Mouse (Mus musculus) kidney, embryonic 14.5 days (tissue): ENCODE measurements around the gene Dnah3. TPM values are rescaled to one million over a fixed set of nuclear protein-coding genes. Genes with fewer than 3 reads are reported as not detected.

Source experiments
- ATAC-seq: fragments of 200-750 bp; cut with Nextera tagmentation; 2 replicates; pipeline ENCODE4 v1.8.0; 2017; ENCODE audit warnings: moderate number of reproducible peaks, mild to moderate bottlenecking, moderate TSS enrichment, moderate library complexity; ENCODE audit not compliant: low FRiP score, low TSS enrichment
- H3K27ac ChIP-seq: fragments of 300-500 bp; sonication (generic); 2 replicates; pipeline ENCODE4 v1.5.1; 2014; ENCODE audit warnings: low read depth, mild to moderate bottlenecking, low read length, moderate library complexity, mixed read lengths
- H3K27me3 ChIP-seq: fragments of 300-500 bp; sonication (generic); 2 replicates; pipeline ENCODE4 v1.6.1; 2014; ENCODE audit warnings: mild to moderate bottlenecking, low read length; ENCODE audit not compliant: control insufficient read depth, insufficient read depth
- H3K36me3 ChIP-seq: fragments of 300-500 bp; sonication (generic); 2 replicates; pipeline ENCODE4 v1.6.1; 2014; ENCODE audit warnings: low read length, mixed read lengths; ENCODE audit not compliant: control insufficient read depth, insufficient read depth
- H3K4me1 ChIP-seq: fragments of 300-500 bp; sonication (generic); 2 replicates; pipeline ENCODE4 v1.6.1; 2014; ENCODE audit warnings: low read length, mixed read lengths; ENCODE audit not compliant: control insufficient read depth, insufficient read depth
- H3K4me2 ChIP-seq: fragments of 300-500 bp; sonication (generic); replicated peaks from 2 replicates; pipeline ENCODE4 v1.6.1; 2014; ENCODE audit warnings: low read depth, mild to moderate bottlenecking, low read length
- H3K4me3 ChIP-seq: fragments of 300-500 bp; sonication (generic); 2 replicates; pipeline ENCODE4 v1.5.1; 2014; ENCODE audit warnings: mild to moderate bottlenecking, low read length
- H3K9ac ChIP-seq: fragments of 300-500 bp; sonication (generic); 2 replicates; pipeline ENCODE4 v1.6.1; 2014; ENCODE audit warnings: low read depth, mild to moderate bottlenecking, low read length, moderate library complexity
- H3K9me3 ChIP-seq: fragments of 300-500 bp; sonication (generic); 2 replicates; pipeline ENCODE4 v1.6.1; 2016; ENCODE audit warnings: low read length; ENCODE audit not compliant: control insufficient read depth
- WGBS: fragments of 180-500 bp; shearing (Covaris S2); extraction: QIAGEN DNeasy Blood & Tissue Kit; methylation state at CpG from one replicate; pipeline ENCODE4 v1.1.7; 2014; 5-methylcytosine and 5-hydroxymethylcytosine counted together
- polyA plus RNA-seq: library from polyadenylated mRNA; unstranded; fragments of >200 nt; fragmentation: Nextera tagmentation; extraction: Ambion mirVana; gene quantifications from 2 replicates; pipeline ENCODE4 v1.2.1, GENCODE M21; 2014

The Dnah3 gene
- polyA plus RNA-seq, 1 experiment from 2014 or later, result not detected

DNA sequence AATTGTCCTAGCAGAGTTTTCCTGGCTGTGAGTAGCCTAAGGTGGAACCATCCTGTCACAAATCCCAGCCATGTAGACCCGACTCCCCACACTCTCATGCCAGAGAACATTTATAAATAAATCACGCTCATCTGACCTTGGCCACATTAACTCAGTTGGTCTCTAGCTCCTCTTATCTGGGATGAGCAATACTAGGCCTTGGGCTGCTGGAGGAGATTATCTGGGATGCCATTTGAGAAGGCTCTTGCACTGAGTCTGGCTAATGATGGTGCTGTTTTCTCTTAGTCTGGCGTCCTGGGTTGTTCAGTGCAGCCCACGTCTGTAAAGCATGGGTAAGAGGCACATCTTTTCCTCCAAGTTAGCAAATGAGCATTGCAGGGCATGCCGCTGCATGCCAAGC is 14.6 kb upstream of the Dnah3 start:
- H3K9me3 ChIP-seq, result no peaks in the 10 kb centered on the region
- no peak overlapping the region for H3K27ac ChIP-seq
- no peaks in the 10 kb centered on the region for H3K4me1 ChIP-seq
- H3K4me3 ChIP-seq, result no peak overlapping the region
- 83% methylated on average over 5 of the region's 5 CpGs for WGBS
- H3K4me2 ChIP-seq, result no peak overlapping the region
- no peak for ATAC-seq
- H3K9ac ChIP-seq, result no peak overlapping the region
- peaks cover 2% of the 10 kb centered on the region; the same call in 1 of the 2 replicates for H3K36me3 ChIP-seq
- no peaks in the 10 kb centered on the region for H3K27me3 ChIP-seq

DNA sequence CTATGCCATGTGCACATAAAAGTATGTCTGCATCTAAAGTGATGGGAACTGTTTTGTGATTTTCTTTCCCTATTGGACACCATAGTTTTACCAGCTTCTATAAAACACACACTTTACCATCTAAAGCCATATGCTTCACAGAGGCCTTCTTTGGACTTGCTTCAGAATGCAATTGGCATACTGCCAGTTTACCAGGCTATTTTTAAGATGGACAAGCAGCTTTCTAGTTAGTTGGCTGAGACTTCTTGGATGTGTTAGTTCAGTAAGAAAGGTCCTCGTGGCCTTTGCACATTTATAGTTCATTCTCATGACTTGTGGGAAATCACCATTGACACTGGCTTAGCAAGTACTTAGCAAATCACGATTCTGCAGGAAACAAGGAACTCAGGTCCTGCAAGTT is 11.3 kb upstream of the Dnah3 start:
- H3K4me3 ChIP-seq, result no peak overlapping the region
- no peaks in the 10 kb centered on the region for H3K27me3 ChIP-seq
- WGBS, result 76% methylated on average over 2 of the region's 2 CpGs
- H3K9me3 ChIP-seq, result no peaks in the 10 kb centered on the region
- H3K4me2 ChIP-seq, result no peak overlapping the region
- no peaks in the 10 kb centered on the region for H3K4me1 ChIP-seq
- peaks cover 2% of the 10 kb centered on the region; the same call in 1 of the 2 replicates for H3K36me3 ChIP-seq
- no peak overlapping the region for H3K9ac ChIP-seq
- no peak overlapping the region for H3K27ac ChIP-seq
- ATAC-seq, result no peak

DNA sequence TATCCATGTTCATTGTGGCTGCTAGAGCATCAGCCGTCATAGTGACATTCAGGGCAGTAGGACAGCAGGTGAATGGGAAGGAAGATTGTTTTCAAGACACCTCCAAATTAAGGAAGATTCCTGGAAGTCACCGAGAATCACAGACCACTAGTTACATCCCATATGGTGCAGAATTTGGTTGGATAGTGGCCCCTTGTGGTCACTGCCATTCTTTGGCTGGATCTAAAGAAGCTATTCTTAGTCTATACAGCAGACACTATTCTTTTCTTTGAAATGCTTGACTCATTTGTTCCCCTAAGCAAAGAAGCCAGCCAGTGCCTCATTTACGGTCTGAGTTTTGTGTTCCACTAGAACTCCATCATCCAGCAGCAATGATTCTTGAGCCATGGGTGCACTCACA is 9.9 kb upstream of the Dnah3 start:
- WGBS, result 83% methylated on average over 3 of the region's 3 CpGs
- Histone ChIP-seq H3K4me1 (no peaks in the 10 kb centered on the region), H3K36me3 (peaks cover 2% of the 10 kb centered on the region; the same call in 1 of the 2 replicates), H3K27me3 (no peaks in the 10 kb centered on the region), H3K4me2 (no peak overlapping the region), H3K9me3 (no peaks in the 10 kb centered on the region), H3K9ac (no peak overlapping the region), H3K27ac (no peak overlapping the region), H3K4me3 (no peak overlapping the region)
- ATAC-seq, result no peak

DNA sequence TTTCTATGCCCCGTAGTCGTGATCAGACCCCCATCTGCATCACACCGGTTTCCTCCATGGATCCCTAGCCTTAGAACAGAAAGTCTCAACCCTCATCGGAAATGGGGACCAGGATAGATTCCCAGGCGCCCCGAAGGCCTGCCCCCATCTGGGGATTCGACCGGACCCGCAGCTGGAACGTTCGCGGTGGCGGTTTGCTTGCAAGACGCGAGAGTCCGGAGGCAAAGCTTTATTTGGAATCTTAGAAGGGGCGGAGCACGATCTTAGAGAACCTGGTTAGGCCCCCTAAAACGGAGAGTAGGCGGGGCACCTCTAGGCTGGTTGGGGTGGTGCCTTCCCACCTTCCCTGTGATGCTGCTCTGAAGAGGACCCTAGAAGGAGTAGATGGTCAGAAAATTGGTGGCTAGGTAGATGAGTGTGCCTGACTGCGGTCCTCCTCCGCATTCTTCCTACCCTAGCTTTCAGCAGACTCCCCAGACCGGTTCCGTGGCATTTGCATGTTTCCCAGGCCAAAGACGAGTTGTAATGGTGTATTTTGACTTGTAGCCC is 8.0 kb upstream of the Dnah3 start:
- Histone ChIP-seq H3K9me3 (no peaks in the 10 kb centered on the region), H3K36me3 (peaks cover 2% of the 10 kb centered on the region; the same call in 1 of the 2 replicates), H3K27me3 (no peaks in the 10 kb centered on the region), H3K4me2 (peak overlapping the region; percentile 87), H3K4me1 (no peaks in the 10 kb centered on the region), H3K9ac (peak overlapping the region; percentile 55), H3K4me3 (peak overlapping the region; percentile 50), H3K27ac (no peak overlapping the region)
- peak; percentile 53 for ATAC-seq
- WGBS, result 2% methylated on average over 25 of the region's 25 CpGs

DNA sequence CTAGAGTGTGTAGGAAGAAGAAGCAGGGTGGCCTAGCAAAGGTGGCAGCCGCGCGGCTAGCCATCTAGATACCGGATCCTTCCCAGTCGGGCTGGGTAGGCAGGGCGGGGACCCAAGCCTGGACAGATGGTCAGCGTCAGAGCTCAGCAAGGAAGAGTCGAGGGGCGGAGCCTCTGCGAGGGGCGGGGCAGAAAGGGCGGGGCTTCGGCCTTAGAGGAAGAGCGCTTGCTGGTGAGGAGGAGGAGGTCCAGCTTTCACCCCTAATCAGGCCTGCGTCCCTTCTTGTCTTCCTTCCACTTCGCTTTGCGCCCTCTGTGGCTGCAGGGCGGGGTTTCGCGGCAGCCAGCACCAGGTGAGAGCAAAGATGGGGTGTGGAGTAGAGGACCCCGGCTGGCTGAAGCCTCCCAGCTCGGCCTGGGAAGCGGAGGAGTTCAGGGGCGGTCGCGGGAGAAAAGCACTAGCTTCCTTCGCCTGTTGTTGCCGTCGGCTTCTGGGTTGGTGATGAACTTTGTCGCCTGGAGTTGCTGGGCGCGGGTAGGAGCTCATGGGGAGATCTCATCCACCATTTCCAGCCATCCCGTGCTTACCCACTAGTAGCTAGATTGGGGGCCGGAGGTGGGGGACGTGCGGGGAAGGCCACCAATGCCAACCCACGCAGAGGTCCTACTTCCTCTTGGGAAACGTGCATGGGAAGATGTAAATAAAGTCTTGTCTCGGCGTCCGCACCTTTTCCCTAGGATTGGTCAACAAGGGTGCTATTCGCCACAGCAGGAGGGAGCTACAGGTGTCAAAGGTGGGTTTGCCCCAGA is 7.3 kb upstream of the Dnah3 start, which contains the start of gene Tmem159:
Tmem159 (plus strand) TSS at position 190 of the 809 bp plus-strand sequence.
- no peak within 1 kb of the TSS for H3K27ac ChIP-seq
- no peaks in the 10 kb centered on the region for H3K27me3 ChIP-seq
- 1% methylated on average over 42 of the region's 42 CpGs for WGBS
- peak within 1 kb of the TSS; percentile 50 for H3K4me3 ChIP-seq
- no peaks in the 10 kb centered on the region for H3K9me3 ChIP-seq
- H3K9ac ChIP-seq, result peak within 1 kb of the TSS; percentile 55
- H3K36me3 ChIP-seq, result peaks cover 2% of the 10 kb centered on the region; the same call in 1 of the 2 replicates
- ATAC-seq, result peak; percentile 96
- no peaks in the 10 kb centered on the region for H3K4me1 ChIP-seq
- peak within 1 kb of the TSS; percentile 87 for H3K4me2 ChIP-seq

DNA sequence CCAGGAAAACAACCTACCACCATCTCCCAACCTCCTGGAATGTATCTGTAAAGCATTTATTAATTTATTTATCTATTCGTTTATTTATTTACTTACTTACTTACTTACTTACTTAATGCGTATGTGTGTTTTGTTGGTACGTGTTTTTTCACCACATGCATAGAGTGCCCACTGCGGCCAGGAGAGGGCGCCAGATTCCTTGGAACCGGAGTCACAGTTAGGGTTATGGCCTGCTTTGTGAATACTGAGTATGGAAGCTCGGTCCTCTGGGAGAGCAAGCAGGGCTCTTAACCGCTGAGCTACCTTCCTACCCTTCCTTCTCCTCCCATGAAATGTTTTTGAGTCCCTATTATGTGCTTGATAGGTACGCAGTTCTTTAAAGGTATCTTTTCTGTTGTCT is 3.3 kb upstream of the Dnah3 start:
- H3K9me3 ChIP-seq, result no peaks in the 10 kb centered on the region
- no peak overlapping the region for H3K9ac ChIP-seq
- no peaks in the 10 kb centered on the region for H3K4me1 ChIP-seq
- WGBS, result 23% methylated on average over 9 of the region's 9 CpGs
- ATAC-seq, result peak; percentile 28; the same call in 1 of the 2 replicates
- H3K36me3 ChIP-seq, result no peaks in the 10 kb centered on the region
- no peaks in the 10 kb centered on the region for H3K27me3 ChIP-seq
- no peak overlapping the region for H3K4me3 ChIP-seq
- no peak overlapping the region for H3K4me2 ChIP-seq
- H3K27ac ChIP-seq, result no peak overlapping the region

DNA sequence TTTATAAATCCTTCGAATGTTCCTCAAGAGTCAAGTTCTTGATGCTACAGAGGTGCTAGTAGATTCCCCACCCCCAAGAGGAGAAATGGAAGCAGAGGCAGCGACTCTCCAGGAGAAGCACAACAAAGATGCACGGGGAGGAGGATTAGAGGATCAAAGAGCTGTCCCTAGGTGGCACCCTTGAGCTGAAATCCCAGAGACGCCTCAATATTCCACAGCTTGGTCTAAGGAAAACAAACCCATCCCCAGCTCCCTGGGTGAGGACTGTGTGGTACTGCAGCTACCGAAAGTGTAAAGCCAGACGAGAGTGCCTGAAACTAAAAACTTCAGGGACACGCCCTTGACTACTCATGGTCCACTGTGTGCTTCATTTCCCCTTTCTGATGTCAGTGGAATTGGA is 2.8 kb upstream of the Dnah3 start:
- H3K36me3 ChIP-seq, result no peaks in the 10 kb centered on the region
- H3K9me3 ChIP-seq, result no peaks in the 10 kb centered on the region
- no peak overlapping the region for H3K27ac ChIP-seq
- 6% methylated on average over 7 of the region's 7 CpGs for WGBS
- no peak overlapping the region for H3K9ac ChIP-seq
- no peak overlapping the region for H3K4me2 ChIP-seq
- ATAC-seq, result peak; percentile 79
- H3K4me1 ChIP-seq, result no peaks in the 10 kb centered on the region
- no peaks in the 10 kb centered on the region for H3K27me3 ChIP-seq
- H3K4me3 ChIP-seq, result no peak overlapping the region

DNA sequence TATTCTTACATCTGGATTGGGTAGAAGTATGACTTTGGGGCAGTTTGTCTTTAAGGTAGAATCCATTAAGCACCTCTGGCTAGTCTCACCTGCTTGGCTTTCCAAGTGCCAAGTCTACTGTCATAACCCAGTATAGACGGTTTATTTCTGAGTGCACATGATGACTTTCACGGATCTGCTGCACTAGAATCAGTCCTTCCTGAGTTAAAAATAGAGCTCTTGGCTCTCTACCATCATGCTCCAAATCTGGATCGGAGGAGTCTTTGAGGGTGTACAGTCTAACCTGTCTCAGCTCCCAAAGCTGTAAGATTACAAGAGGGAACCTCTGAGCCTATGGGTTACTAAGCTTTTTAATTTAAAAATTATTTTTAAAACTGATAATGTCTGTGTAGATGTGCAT is 864 bp downstream of the Dnah3 start:
- Histone ChIP-seq H3K9ac (no peak overlapping the region), H3K4me2 (no peak overlapping the region), H3K27me3 (no peaks in the 10 kb centered on the region), H3K4me1 (no peaks in the 10 kb centered on the region), H3K36me3 (no peaks in the 10 kb centered on the region), H3K27ac (no peak overlapping the region), H3K9me3 (no peaks in the 10 kb centered on the region), H3K4me3 (no peak overlapping the region)
- WGBS, result 93% methylated on average over 3 of the region's 3 CpGs
- ATAC-seq, result no peak

DNA sequence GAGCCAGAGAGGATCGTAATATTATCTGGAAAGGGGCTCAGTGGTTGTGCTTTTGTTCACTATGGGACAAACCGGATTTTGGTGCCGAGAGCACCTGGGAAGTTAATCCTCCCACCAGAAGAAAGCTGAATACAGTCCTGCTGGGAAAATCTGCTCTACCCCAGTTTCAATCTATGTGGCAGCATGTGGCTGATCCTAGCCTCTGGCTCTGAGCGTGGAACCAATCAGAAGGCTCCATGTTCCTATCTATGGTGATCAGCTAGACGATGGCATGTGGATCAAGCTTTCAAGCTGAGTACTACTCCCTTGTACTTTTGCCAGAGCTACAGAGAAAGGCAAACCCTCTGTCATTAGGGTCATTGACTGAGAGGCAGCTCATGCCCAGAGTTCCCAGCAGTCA is 2.0 kb downstream of the Dnah3 start:
- Histone ChIP-seq H3K27ac (no peak overlapping the region), H3K36me3 (no peaks in the 10 kb centered on the region), H3K4me3 (no peak overlapping the region), H3K9ac (no peak overlapping the region), H3K4me2 (no peak overlapping the region), H3K4me1 (no peaks in the 10 kb centered on the region), H3K27me3 (no peaks in the 10 kb centered on the region), H3K9me3 (no peaks in the 10 kb centered on the region)
- ATAC-seq, result no peak
- WGBS, result 56% methylated on average over 5 of the region's 5 CpGs
